21 mouse cellular contexts compared by ENCODE assay signal in genomic region chr12:32677908-32678307, GRCm38 (mm10).
A peak's percentile ranks its signal among the peaks of the same experiment; 100 is the strongest.
DNase-seq lines count a peak whose midpoint lies in the region; ATAC-seq lines count a peak whose summit lies in the region.
"Had no signal": no experiment of that assay in that cellular context is flagged by ENCODE, and none has a peak within 500 bp of the region (broad histone marks: within the 10 kb centered on the region; RNA-seq: fewer than 3 reads in every experiment).

No protein-coding gene starts in this region.

- no peak for ATAC-seq in heart, embryonic 12.5 days (ENCODE audit: insufficient number of reproducible peaks, low FRiP score)
- no peak for ATAC-seq in activated CD4-positive, CD25-positive, alpha-beta regulatory T cell, adult 4 months
- ATAC-seq: CD4-positive, CD25-positive, alpha-beta regulatory T cell, adult 4 months had no signal

- H3K9me3 ChIP-seq in heart, embryonic 12.5 days (replicated peaks) = no peaks in the 10 kb centered on the region
- H3K9me3 ChIP-seq: embryonic facial prominence, embryonic 15.5 days; megakaryocyte, embryonic 14.5 days; neural tube, embryonic 13.5 days had no signal

- H3K36me3 ChIP-seq in heart, embryonic 12.5 days = no peaks in the 10 kb centered on the region
- H3K36me3 ChIP-seq: embryonic facial prominence, embryonic 15.5 days; neural tube, embryonic 13.5 days had no signal

- 75% methylated on average over 1 of the region's 1 CpGs for whole genome bisulfite sequencing in heart, embryonic 12.5 days

- no peak overlapping the region for H3K9ac ChIP-seq in heart, embryonic 12.5 days
- H3K9ac ChIP-seq: embryonic facial prominence, embryonic 15.5 days; neural tube, embryonic 13.5 days had no signal

- no peak overlapping the region for H3K4me2 ChIP-seq in heart, embryonic 12.5 days
- H3K4me2 ChIP-seq: embryonic facial prominence, embryonic 15.5 days; liver, embryonic 11.5 days; neural tube, embryonic 13.5 days had no signal

- DNase-seq in adrenal gland, adult 2 months = peak; percentile 50
- DNase-seq in adrenal gland, postnatal 4 days (ENCODE audit: low spot score in 2 of 2) = no peak
- peak; percentile 73 to 81 for DNase-seq in heart, adult 18-20 months
- peak; percentile 81 for DNase-seq in kidney, adult 9 months
- DNase-seq in kidney, postnatal 10 days = no peak
- DNase-seq in kidney, postnatal 36 days = peak; percentile 53 to 57
- DNase-seq: cerebellum, adult 18-20 months; cerebellum, postnatal 25 days; embryo, embryonic 11 days; lung, adult 18-20 months; lung, postnatal 14 days; midbrain, embryonic 14.5 days; right cerebral cortex, adult 18-20 months had no signal

- H3K4me3 ChIP-seq in heart, embryonic 12.5 days = no peak overlapping the region
- H3K4me3 ChIP-seq: embryonic facial prominence, embryonic 15.5 days; megakaryocyte, embryonic 14.5 days; neural tube, embryonic 13.5 days had no signal

- no peaks in the 10 kb centered on the region for H3K27me3 ChIP-seq in heart, embryonic 12.5 days (replicated peaks)
- H3K27me3 ChIP-seq: embryonic facial prominence, embryonic 15.5 days; megakaryocyte, embryonic 14.5 days; neural tube, embryonic 13.5 days had no signal

- H3K4me1 ChIP-seq in heart, embryonic 12.5 days (replicated peaks) = no peaks in the 10 kb centered on the region
- H3K4me1 ChIP-seq: embryonic facial prominence, embryonic 15.5 days; neural tube, embryonic 13.5 days had no signal

- H3K27ac ChIP-seq in heart, embryonic 12.5 days (ENCODE audit: poor library complexity, severe bottlenecking) = no peak overlapping the region
- H3K27ac ChIP-seq: embryonic facial prominence, embryonic 15.5 days; kidney, postnatal 0 days; neural tube, embryonic 13.5 days had no signal

Comparison
In these comparisons a context has a peak if more than half of its experiments do, and no peak if none do; other contexts are left out.
1. DNase-seq: peak in adrenal gland, adult 2 months (single experiment), heart, adult 18-20 months (2 of 2), kidney, adult 9 months (single experiment) and kidney, postnatal 36 days (2 of 2); none in adrenal gland, postnatal 4 days (0 of 2) and kidney, postnatal 10 days (single experiment).